Mouse (Mus musculus) limb, embryonic 14.5 days (tissue): ENCODE data around the gene Cry2. TPM values are rescaled to one million over a fixed set of nuclear protein-coding genes. Genes with fewer than 3 reads are reported as not detected.

Experiments
- ATAC-seq: fragments of 200-750 bp; cut with Nextera tagmentation; 2 replicates; pipeline ENCODE4 v1.8.0; 2017; ENCODE audit warnings: low read depth, moderate number of reproducible peaks, moderate TSS enrichment; ENCODE audit not compliant: low FRiP score
- DNase-seq: peaks from one replicate; pipeline ENCODE4 v3.0.0-alpha.2; 2015; ENCODE audit warnings: low spot score
- H3K27ac ChIP-seq: fragments of 300-500 bp; sonication (generic); replicated peaks from 2 replicates; pipeline ENCODE4 v1.5.1; 2014; ENCODE audit warnings: low read depth, mild to moderate bottlenecking, low read length, moderate library complexity, mixed read lengths
- H3K27me3 ChIP-seq: fragments of 300-500 bp; sonication (generic); 2 replicates; pipeline ENCODE4 v1.6.1; 2014; ENCODE audit warnings: low read length, mixed read lengths; ENCODE audit not compliant: control insufficient read depth, insufficient read depth
- H3K36me3 ChIP-seq: fragments of 300-500 bp; sonication (generic); 2 replicates; pipeline ENCODE4 v1.6.1; 2014; ENCODE audit warnings: mild to moderate bottlenecking, low read length, moderate library complexity, mixed read lengths; ENCODE audit not compliant: control insufficient read depth, insufficient read depth
- H3K4me1 ChIP-seq: fragments of 300-500 bp; sonication (generic); 2 replicates; pipeline ENCODE4 v1.6.1; 2014; ENCODE audit warnings: antibody characterized with exemption, low read length, mixed read lengths; ENCODE audit not compliant: control insufficient read depth, insufficient read depth
- H3K4me2 ChIP-seq: fragments of 300-500 bp; sonication (generic); replicated peaks from 2 replicates; pipeline ENCODE4 v1.6.1; 2014; ENCODE audit warnings: low read depth, mild to moderate bottlenecking, low read length, moderate library complexity; ENCODE audit not compliant: severe bottlenecking
- H3K4me3 ChIP-seq: fragments of 300-500 bp; sonication (generic); replicated peaks from 2 replicates; pipeline ENCODE4 v1.5.1; 2014; ENCODE audit warnings: low read length
- H3K9ac ChIP-seq: fragments of 300-500 bp; sonication (generic); 2 replicates; pipeline ENCODE4 v1.6.1; 2014; ENCODE audit warnings: mild to moderate bottlenecking, low read depth, low read length, moderate library complexity; ENCODE audit not compliant: severe bottlenecking
- H3K9me3 ChIP-seq: fragments of 300-500 bp; sonication (generic); 2 replicates; pipeline ENCODE4 v1.6.1; 2016; ENCODE audit warnings: low read length; ENCODE audit not compliant: control insufficient read depth
- POLR2A ChIP-seq: fragments of 200-500 bp; IDR thresholded peaks from 2 replicates; pipeline ENCODE4 v1.8.0; 2012; ENCODE audit warnings: inconsistent platforms, mild to moderate bottlenecking, moderate library complexity, borderline replicate concordance; ENCODE audit not compliant: insufficient read depth, insufficient read length; ENCODE audit errors: extremely low read depth
- WGBS: fragments of 180-500 bp; shearing (Covaris S2); extraction: QIAGEN DNeasy Blood & Tissue Kit; methylation state at CpG from one replicate; pipeline ENCODE4 v1.1.7; 2014; 5-methylcytosine and 5-hydroxymethylcytosine counted together
- polyA plus RNA-seq, 2 experiments: library from polyadenylated mRNA; depleted of rRNA in 1 of 2; stranded (reverse) in 1 of 2; unstranded in 1 of 2; fragments of >200 nt; fragmentation: Nextera tagmentation in 1 of 2; extraction: Ambion mirVana in 1 of 2; gene quantifications; 2 replicates each; pipeline versions ENCODE4 v1.2.1 to v1.2.3; 2012 to 2014

Cry2 gene
- polyA plus RNA-seq, 2 experiments = 27.2 to 30.2 TPM

- H3K9me3 ChIP-seq = no peaks in the 10 kb centered on the region
- ATAC-seq (no peak), DNase-seq (no peak)
- no peak for TF ChIP-seq POLR2A
- no peak overlapping the region for H3K9ac ChIP-seq
- peaks cover 7% of the 10 kb centered on the region for H3K27me3 ChIP-seq
- H3K4me2 ChIP-seq = no peak overlapping the region
- 71% methylated on average over 1 of the region's 1 CpGs for WGBS
- H3K36me3 ChIP-seq = no peaks in the 10 kb centered on the region
- H3K4me1 ChIP-seq = peaks cover 10% of the 10 kb centered on the region; the same call in 1 of the 2 replicates
- no peak overlapping the region for H3K27ac ChIP-seq
- no peak overlapping the region for H3K4me3 ChIP-seq
Measured at GRCm38 (mm10) chr2:92397436-92397835, 36.4 kb downstream of the Cry2 start.

GRCm38 (mm10) chr2:92395535-92395934 is 38.3 kb downstream of the Cry2 start:
- no peak overlapping the region for H3K27ac ChIP-seq
- H3K4me2 ChIP-seq = no peak overlapping the region
- ATAC-seq (no peak), DNase-seq (no peak)
- H3K36me3 ChIP-seq = no peaks in the 10 kb centered on the region
- TF ChIP-seq POLR2A = no peak
- H3K9me3 ChIP-seq = no peaks in the 10 kb centered on the region
- peaks cover 4% of the 10 kb centered on the region for H3K27me3 ChIP-seq
- WGBS = 79% methylated on average over 3 of the region's 3 CpGs
- H3K4me1 ChIP-seq = peaks cover 16% of the 10 kb centered on the region
- no peak overlapping the region for H3K9ac ChIP-seq
- no peak overlapping the region for H3K4me3 ChIP-seq

GRCm38 (mm10) chr2:92392318-92393264 is 41.3 kb downstream of the Cry2 start:
- no peaks in the 10 kb centered on the region for H3K27me3 ChIP-seq
- H3K9ac ChIP-seq = peak overlapping the region; percentile 50
- peak overlapping the region; percentile 28 for H3K27ac ChIP-seq
- DNase-seq = peak; percentile 51
- H3K4me1 ChIP-seq = peaks cover 21% of the 10 kb centered on the region
- H3K36me3 ChIP-seq = no peaks in the 10 kb centered on the region
- H3K9me3 ChIP-seq = no peaks in the 10 kb centered on the region
- TF ChIP-seq POLR2A = no peak
- peak overlapping the region; percentile 36 for H3K4me3 ChIP-seq
- peak; percentile 12; the same call in 1 of the 2 replicates for ATAC-seq
- whole genome bisulfite sequencing = 4% methylated on average over 23 of the region's 26 CpGs
- H3K4me2 ChIP-seq = peak overlapping the region; percentile 52

GRCm38 (mm10) chr2:92391703-92392317 is 42.0 kb downstream of the Cry2 start:
- DNase-seq = no peak
- Histone ChIP-seq H3K4me3 (peak overlapping the region; percentile 36), H3K9ac (peak overlapping the region; percentile 50), H3K36me3 (peaks cover 6% of the 10 kb centered on the region; the same call in 1 of the 2 replicates), H3K4me1 (peaks cover 21% of the 10 kb centered on the region), H3K9me3 (no peaks in the 10 kb centered on the region), H3K27ac (peak overlapping the region; percentile 28), H3K27me3 (no peaks in the 10 kb centered on the region), H3K4me2 (peak overlapping the region; percentile 52)
- no peak for TF ChIP-seq POLR2A
- WGBS = 19% methylated on average over 11 of the region's 11 CpGs
- ATAC-seq = no peak

- no peak for TF ChIP-seq POLR2A
- Histone ChIP-seq H3K4me2 (no peak overlapping the region), H3K4me1 (peaks cover 21% of the 10 kb centered on the region), H3K4me3 (no peak overlapping the region; the same call in 1 of the 2 replicates), H3K27me3 (no peaks in the 10 kb centered on the region), H3K27ac (no peak overlapping the region), H3K9ac (no peak overlapping the region), H3K9me3 (no peaks in the 10 kb centered on the region), H3K36me3 (peaks cover 12% of the 10 kb centered on the region)
- no peak for DNase-seq
- 89% methylated on average over 8 of the region's 8 CpGs for WGBS
- ATAC-seq = no peak
Measured at GRCm38 (mm10) chr2:92391116-92391515, 42.7 kb downstream of the Cry2 start.
